Mouse (Mus musculus): ENCODE results near the gene Cygb. TPM values are rescaled to one million over a fixed set of nuclear protein-coding genes. Genes with fewer than 3 reads are reported as not detected.

The Cygb gene
- 6.7 and 6.9 TPM in 2 replicates for polyA plus RNA-seq (2016; fragmentation: Nextera tagmentation; extraction: Ambion mirVana)

GRCm38 (mm10) chr11:116654255-116654821, at the start of gene Cygb:
Cygb (minus strand) TSS chr11:116654313.
- Histone ChIP-seq H3K4me3 (peak within 1 kb of the TSS; percentile 45), H3K9ac (peak within 1 kb of the TSS; percentile 71), H3K9me3 (no peaks in the 10 kb centered on the region), H3K4me1 (peaks cover 43% of the 10 kb centered on the region), H3K4me2 (replicated peaks) (peak within 1 kb of the TSS; percentile 80), H3K36me3 (no peaks in the 10 kb centered on the region), H3K27me3 (replicated peaks) (peaks cover 58% of the 10 kb centered on the region), H3K27ac (no peak within 1 kb of the TSS)
- 5% methylated on average over 27 of the region's 28 CpGs for WGBS
- ATAC-seq (ENCODE audit: low FRiP score, low read depth) = no peak

- no peak for ATAC-seq (ENCODE audit: low FRiP score, low read depth)
- no peak overlapping the region for H3K4me3 ChIP-seq
- H3K27ac ChIP-seq = no peak overlapping the region
Observed at GRCm38 (mm10) chr11:116701377-116701841, 47.3 kb upstream of the Cygb start.

GRCm38 (mm10) chr11:116697521-116697920, 43.4 kb upstream of the Cygb start:
- Histone ChIP-seq H3K27me3 (replicated peaks) (peaks cover 41% of the 10 kb centered on the region), H3K9ac (no peak overlapping the region), H3K36me3 (no peaks in the 10 kb centered on the region), H3K4me1 (peaks cover 13% of the 10 kb centered on the region), H3K9me3 (no peaks in the 10 kb centered on the region), H3K4me2 (replicated peaks) (no peak overlapping the region), H3K27ac (no peak overlapping the region), H3K4me3 (no peak overlapping the region)
- ATAC-seq (ENCODE audit: low FRiP score, low read depth) = no peak
- 68% methylated on average over 9 of the region's 9 CpGs for WGBS

More at GRCm38 (mm10) chr11:116701377-116701841, 47.3 kb upstream of the Cygb start:
- no peaks in the 10 kb centered on the region for H3K36me3 ChIP-seq
- WGBS = 47% methylated on average over 5 of the region's 5 CpGs
- no peaks in the 10 kb centered on the region; the same call in 1 of the 2 replicates for H3K4me1 ChIP-seq
- H3K9ac ChIP-seq = no peak overlapping the region
- H3K4me2 ChIP-seq (replicated peaks) = no peak overlapping the region
- H3K9me3 ChIP-seq = no peaks in the 10 kb centered on the region
- H3K27me3 ChIP-seq (replicated peaks) = peaks cover 6% of the 10 kb centered on the region

GRCm38 (mm10) chr11:116696426-116696825, 42.3 kb upstream of the Cygb start:
- Histone ChIP-seq H3K27ac (no peak overlapping the region), H3K9ac (no peak overlapping the region), H3K4me3 (no peak overlapping the region), H3K9me3 (no peaks in the 10 kb centered on the region), H3K27me3 (replicated peaks) (peaks cover 42% of the 10 kb centered on the region), H3K4me1 (peaks cover 13% of the 10 kb centered on the region), H3K4me2 (replicated peaks) (no peak overlapping the region), H3K36me3 (no peaks in the 10 kb centered on the region)
- ATAC-seq (ENCODE audit: low FRiP score, low read depth) = no peak
- WGBS = 90% methylated on average over 4 of the region's 4 CpGs

- no peak overlapping the region for H3K4me3 ChIP-seq
- H3K4me1 ChIP-seq = peaks cover 13% of the 10 kb centered on the region
- H3K4me2 ChIP-seq (replicated peaks) = peak overlapping the region; percentile 73
- no peak overlapping the region for H3K27ac ChIP-seq
- H3K9ac ChIP-seq = no peak overlapping the region
- H3K27me3 ChIP-seq (replicated peaks) = peaks cover 42% of the 10 kb centered on the region
- no peaks in the 10 kb centered on the region for H3K36me3 ChIP-seq
- no peaks in the 10 kb centered on the region for H3K9me3 ChIP-seq
- ATAC-seq (ENCODE audit: low FRiP score, low read depth) = no peak
- 22% methylated on average over 23 of the region's 23 CpGs for WGBS
Observed at GRCm38 (mm10) chr11:116695194-116695880, 41.2 kb upstream of the Cygb start.

- H3K9ac ChIP-seq = peak overlapping the region; percentile 56
- peaks cover 42% of the 10 kb centered on the region for H3K27me3 ChIP-seq (replicated peaks)
- ATAC-seq (ENCODE audit: low FRiP score, low read depth) = no peak
- H3K4me3 ChIP-seq = peak overlapping the region; percentile 40
- H3K4me2 ChIP-seq (replicated peaks) = peak overlapping the region; percentile 73
- 2% methylated on average over 73 of the region's 73 CpGs for WGBS
- no peaks in the 10 kb centered on the region for H3K36me3 ChIP-seq
- H3K4me1 ChIP-seq = peaks cover 13% of the 10 kb centered on the region
- no peak overlapping the region for H3K27ac ChIP-seq
- H3K9me3 ChIP-seq = no peaks in the 10 kb centered on the region
Observed at GRCm38 (mm10) chr11:116694250-116695193, 40.4 kb upstream of the Cygb start.

GRCm38 (mm10) chr11:116693899-116694249, 39.8 kb upstream of the Cygb start:
- peaks cover 42% of the 10 kb centered on the region for H3K27me3 ChIP-seq (replicated peaks)
- no peak for ATAC-seq (ENCODE audit: low FRiP score, low read depth)
- no peaks in the 10 kb centered on the region for H3K36me3 ChIP-seq
- peak overlapping the region; percentile 40 for H3K4me3 ChIP-seq
- no peak overlapping the region for H3K27ac ChIP-seq
- 39% methylated on average over 4 of the region's 4 CpGs for WGBS
- peaks cover 13% of the 10 kb centered on the region for H3K4me1 ChIP-seq
- H3K4me2 ChIP-seq (replicated peaks) = peak overlapping the region; percentile 73
- H3K9ac ChIP-seq = peak overlapping the region; percentile 56; the same call in 1 of the 2 replicates
- no peaks in the 10 kb centered on the region for H3K9me3 ChIP-seq

GRCm38 (mm10) chr11:116690701-116691575, 36.8 kb upstream of the Cygb start:
- no peak overlapping the region for H3K27ac ChIP-seq
- ATAC-seq (ENCODE audit: low FRiP score, low read depth) = no peak
- H3K4me2 ChIP-seq (replicated peaks) = no peak overlapping the region
- no peak overlapping the region for H3K9ac ChIP-seq
- H3K36me3 ChIP-seq = no peaks in the 10 kb centered on the region
- no peak overlapping the region for H3K4me3 ChIP-seq
- H3K27me3 ChIP-seq (replicated peaks) = peaks cover 31% of the 10 kb centered on the region
- no peaks in the 10 kb centered on the region for H3K9me3 ChIP-seq
- 46% methylated on average over 18 of the region's 18 CpGs for WGBS
- H3K4me1 ChIP-seq = peaks cover 13% of the 10 kb centered on the region

- peaks cover 19% of the 10 kb centered on the region for H3K27me3 ChIP-seq (replicated peaks)
- H3K27ac ChIP-seq = no peak overlapping the region
- H3K4me3 ChIP-seq = no peak overlapping the region
- ATAC-seq (ENCODE audit: low FRiP score, low read depth) = no peak
- no peaks in the 10 kb centered on the region for H3K9me3 ChIP-seq
- peaks cover 9% of the 10 kb centered on the region for H3K4me1 ChIP-seq
- H3K36me3 ChIP-seq = 0 out of 2 replicates have a peak, but pooled peaks cover 5% of the 10 kb centered on the region
- no peak overlapping the region for H3K9ac ChIP-seq
- WGBS = 93% methylated on average over 10 of the region's 10 CpGs
- H3K4me2 ChIP-seq (replicated peaks) = no peak overlapping the region
Observed at GRCm38 (mm10) chr11:116689622-116690021, 35.5 kb upstream of the Cygb start.

GRCm38 (mm10) chr11:116687897-116688296, 33.8 kb upstream of the Cygb start:
- Histone ChIP-seq H3K36me3 (peaks cover 12% of the 10 kb centered on the region; the same call in 1 of the 2 replicates), H3K27me3 (replicated peaks) (peaks cover 4% of the 10 kb centered on the region; the same call in 1 of the 2 replicates), H3K4me2 (replicated peaks) (no peak overlapping the region), H3K27ac (no peak overlapping the region), H3K9ac (no peak overlapping the region), H3K4me3 (no peak overlapping the region), H3K9me3 (no peaks in the 10 kb centered on the region), H3K4me1 (no peaks in the 10 kb centered on the region)
- ATAC-seq (ENCODE audit: low FRiP score, low read depth) = no peak
- 81% methylated on average over 8 of the region's 8 CpGs for WGBS

GRCm38 (mm10) chr11:116685729-116686128, 31.6 kb upstream of the Cygb start:
- no peak for ATAC-seq (ENCODE audit: low FRiP score, low read depth)
- H3K27ac ChIP-seq = no peak overlapping the region
- WGBS = 81% methylated on average over 9 of the region's 9 CpGs

More at GRCm38 (mm10) chr11:116685729-116686128, 31.6 kb upstream of the Cygb start:
- Histone ChIP-seq H3K4me1 (no peaks in the 10 kb centered on the region), H3K36me3 (peaks cover 27% of the 10 kb centered on the region; the same call in 1 of the 2 replicates), H3K4me2 (replicated peaks) (no peak overlapping the region), H3K9me3 (no peaks in the 10 kb centered on the region), H3K4me3 (no peak overlapping the region), H3K27me3 (replicated peaks) (no peaks in the 10 kb centered on the region), H3K9ac (no peak overlapping the region)
